Mouse (Mus musculus): Measurements from ENCODE around the gene Rasd2.

Gene Rasd2

GRCm38 (mm10) chr8:75219877-75220738 is 6.4 kb downstream of the Rasd2 start:
- no peak for ATAC-seq (ENCODE audit: low TSS enrichment)

GRCm38 (mm10) chr8:75222665-75223064 is 8.9 kb downstream of the Rasd2 start:
- ATAC-seq (ENCODE audit: low TSS enrichment) = no peak

GRCm38 (mm10) chr8:75226773-75227172 is 13.0 kb downstream of the Rasd2 start:
- ATAC-seq (ENCODE audit: low TSS enrichment) = no peak

- peak; percentile 93 for ATAC-seq (ENCODE audit: low TSS enrichment)
Observed at GRCm38 (mm10) chr8:75233915-75234554, 20.3 kb downstream of the Rasd2 start.

GRCm38 (mm10) chr8:75247331-75247730 is 33.6 kb downstream of the Rasd2 start:
- no peak for ATAC-seq (ENCODE audit: low TSS enrichment)

- no peak for ATAC-seq (ENCODE audit: low TSS enrichment)
Observed at GRCm38 (mm10) chr8:75249186-75249585, 35.4 kb downstream of the Rasd2 start.

GRCm38 (mm10) chr8:75254027-75254426 is 40.3 kb downstream of the Rasd2 start:
- no peak for ATAC-seq (ENCODE audit: low TSS enrichment)

- no peak for ATAC-seq (ENCODE audit: low TSS enrichment)
Observed at GRCm38 (mm10) chr8:75255635-75256034, 41.9 kb downstream of the Rasd2 start.

- no peak for ATAC-seq (ENCODE audit: low TSS enrichment)
Observed at GRCm38 (mm10) chr8:75272166-75272565, 58.4 kb downstream of the Rasd2 start.

All from frontal cortex, adult (tissue).